Mouse (Mus musculus) adrenal gland, postnatal 36 days (tissue): ENCODE results near the gene Ulk3. TPM values are rescaled to one million over a fixed set of nuclear protein-coding genes. Genes with fewer than 3 reads are reported as not detected.

Experiments
- DNase-seq, 2 experiments: peaks; one replicate each; pipeline ENCODE4 v3.0.0; 2021; ENCODE audit warnings: mixed read lengths in 1 of 2
- total RNA-seq, 2 experiments: library from RNA; stranded (reverse); gene quantifications; 2 replicates each; pipeline ENCODE4 v1.2.3; 2021

Ulk3 gene
- total RNA-seq, 2 experiments from 2014 or later: 12.6 to 14.3 TPM

DNA sequence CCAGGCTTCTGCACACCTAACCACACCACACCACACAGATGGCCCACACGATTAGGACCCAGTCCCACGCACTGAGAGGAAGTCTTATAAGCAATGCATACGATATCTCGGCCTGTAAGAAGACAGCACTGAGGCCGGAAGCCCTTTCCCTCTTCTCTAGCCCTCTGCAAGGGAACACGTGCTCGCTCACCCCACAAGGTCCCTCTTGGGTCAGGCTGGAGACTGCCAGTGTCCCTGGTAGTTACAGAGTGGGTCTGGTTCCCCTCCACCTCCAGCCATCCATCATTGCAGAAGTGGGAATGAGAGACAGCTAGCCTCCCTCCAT is 54.6 kb downstream of the Ulk3 start:
- no peak for DNase-seq

GRCm38 (mm10) chr9:57644442-57644943 is 55.2 kb downstream of the Ulk3 start:
- peak; percentile 55 to 58 for DNase-seq

DNA sequence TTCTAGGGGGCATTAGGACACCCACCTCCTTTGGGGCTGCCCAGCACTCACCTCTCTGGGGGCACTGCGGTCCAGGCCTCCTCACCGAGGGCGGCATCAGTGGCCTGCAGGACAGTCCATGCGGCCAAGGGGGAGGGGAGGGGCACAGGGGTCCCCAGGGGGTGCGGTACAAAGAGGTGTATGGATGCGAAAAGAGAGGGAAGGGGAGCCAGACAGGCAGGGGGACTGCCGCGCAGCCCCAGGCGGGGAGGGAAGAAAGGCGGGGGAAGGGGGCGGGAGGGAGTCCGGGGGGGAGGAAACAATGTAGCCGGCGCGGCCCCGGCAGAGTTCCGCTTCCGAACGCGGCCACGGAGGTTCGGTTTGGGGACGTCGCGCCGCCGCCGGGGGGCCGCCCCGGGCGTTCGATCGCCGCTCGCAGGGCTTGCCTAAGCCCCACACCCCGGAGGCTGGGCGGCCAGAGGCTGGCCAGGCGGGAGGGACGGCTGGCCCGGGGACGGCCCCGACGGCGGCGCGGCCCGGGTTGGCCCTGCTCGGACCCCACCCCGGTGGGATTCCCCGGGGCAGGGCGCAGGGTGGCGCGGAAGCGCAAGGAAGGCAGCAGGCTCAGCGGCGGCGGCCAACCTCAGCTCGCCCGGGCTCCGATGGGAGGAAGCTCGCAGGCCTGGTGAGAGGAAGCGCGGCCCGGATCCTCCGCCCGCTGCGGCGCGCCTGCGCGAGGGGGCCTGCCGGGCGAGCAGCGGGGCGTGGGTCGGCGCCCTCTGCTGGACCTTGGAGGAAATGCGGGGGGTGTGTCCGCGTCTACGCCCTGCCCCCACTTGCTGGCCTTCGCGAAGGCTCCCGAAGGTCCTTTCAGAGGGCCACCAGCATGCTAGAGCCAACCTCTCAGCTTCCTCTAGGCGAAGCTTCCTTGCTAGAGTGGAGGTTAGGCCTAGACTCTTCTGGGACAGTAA is 56.0 kb downstream of the Ulk3 start:
- peak; percentile 96 for DNase-seq

Other genes with a start within 250 kb of the Ulk3 start
- gene Ppcdc, start 149.3 kb upstream of the Ulk3 start, total RNA-seq: 10 to 100 TPM; 14.0 to 19.4 TPM
- gene Scamp5, start 121.4 kb upstream of the Ulk3 start, total RNA-seq: 10 to 100 TPM in 1 of 2 experiments, 1 to 10 TPM in 1; 8.4 to 12.3 TPM
- 1 to 10 TPM; 1.4 to 4.0 TPM for gene Rpp25, start 85.4 kb upstream of the Ulk3 start, total RNA-seq
- 100 to 1,000 TPM; 547 to 578 TPM for gene Cox5a, start 68.2 kb upstream of the Ulk3 start, total RNA-seq
- gene Fam219b, start 51.9 kb upstream of the Ulk3 start, total RNA-seq: 10 to 100 TPM; 25.2 to 26.3 TPM
- 10 to 100 TPM; 37.0 to 39.6 TPM for gene Mpi, start 36.7 kb upstream of the Ulk3 start, total RNA-seq
- 10 to 100 TPM; 56.4 to 56.9 TPM for gene Scamp2, start 28.5 kb upstream of the Ulk3 start, total RNA-seq
- not detected for gene Cplx3, start 16.8 kb downstream of the Ulk3 start, total RNA-seq
- gene Lman1l, start 31.3 kb downstream of the Ulk3 start, total RNA-seq: not detected
- gene Csk, start 64.2 kb downstream of the Ulk3 start, total RNA-seq: 10 to 100 TPM; 61.9 to 92.6 TPM
- gene Cyp1a2, start 94.3 kb downstream of the Ulk3 start, total RNA-seq: under 1 TPM in 1 of 2 experiments, not detected in 1; 0.40 TPM
- under 1 TPM in 1 of 2 experiments, not detected in 1; 0.13 TPM for gene Cyp1a1, start 98.5 kb downstream of the Ulk3 start, total RNA-seq
- gene Edc3, start 119.1 kb downstream of the Ulk3 start, total RNA-seq: 1 to 10 TPM; 8.5 to 9.9 TPM
- 10 to 100 TPM; 60.4 to 72.2 TPM for gene Clk3, start 176.4 kb downstream of the Ulk3 start, total RNA-seq
- 1 to 10 TPM; 3.8 to 6.7 TPM for gene Arid3b, start 247.3 kb downstream of the Ulk3 start, total RNA-seq